Mouse (Mus musculus) kidney, adult 11 months (tissue): ENCODE data around the gene Gm14296.
"Not testable (repeated sequence)": the region's sequence is repeated elsewhere in the genome, so short reads cannot be mapped to it uniquely, and the experiment has no call there.

Experiments used
- DNase-seq: peaks from one replicate; pipeline ENCODE4 v3.0.0; 2022

Gene Gm14296

GRCm38 (mm10) chr2:176927709-176928108 lies at the start of gene Gm14296:
Gm14296 (minus strand) TSS chr2:176927809.
- DNase-seq: not testable (repeated sequence)

- not testable (repeated sequence) for DNase-seq
Observed at GRCm38 (mm10) chr2:176905464-176905863, 22.1 kb downstream of the Gm14296 start.
